Comparison of ENCODE assay signal across 7 mouse cellular contexts in genomic region chr7:123123665-123124298, GRCm38 (mm10). TPM values are rescaled to one million over a fixed set of nuclear protein-coding genes. Genes with fewer than 3 reads are reported as not detected.
DNase-seq lines count a peak whose midpoint lies in the region; ATAC-seq lines count a peak whose summit lies in the region.

Gene Tnrc6a, plus strand, starts transcription at chr7:123123885.

- under 1% methylated on average over 54 of the region's 55 CpGs for WGBS in embryonic facial prominence, embryonic 10.5 days
- under 1% methylated on average over 44 of the region's 55 CpGs for WGBS in limb, embryonic 10.5 days
- under 1% methylated on average over 55 of the region's 55 CpGs for WGBS in midbrain, embryonic 13.5 days

- peaks cover 22% of the 10 kb centered on the region for H3K36me3 ChIP-seq in embryonic facial prominence, embryonic 10.5 days (replicated peaks)
- H3K36me3 ChIP-seq in limb, embryonic 10.5 days, result peaks cover 27% of the 10 kb centered on the region
- H3K36me3 ChIP-seq in midbrain, embryonic 13.5 days, result peaks cover 11% of the 10 kb centered on the region

- peak within 1 kb of the TSS; percentile 99 for H3K4me3 ChIP-seq in embryonic facial prominence, embryonic 10.5 days
- H3K4me3 ChIP-seq in limb, embryonic 10.5 days, result peak within 1 kb of the TSS; percentile 98
- peak within 1 kb of the TSS; percentile 97 for H3K4me3 ChIP-seq in midbrain, embryonic 13.5 days (replicated peaks)

- peak; percentile 97 for DNase-seq in adrenal gland, postnatal 10 days
- peak; percentile 96 for DNase-seq in embryonic facial prominence, embryonic 10.5 days (ENCODE audit: low spot score)
- peak; percentile 95 for DNase-seq in kidney, adult 11 months
- DNase-seq in limb, embryonic 10.5 days (ENCODE audit: low spot score), result peak; percentile 97
- DNase-seq in spleen, adult 12 weeks (ENCODE audit: low spot score), result peak; percentile 89

- H3K27ac ChIP-seq in embryonic facial prominence, embryonic 10.5 days (replicated peaks), result peak within 1 kb of the TSS; percentile 100
- H3K27ac ChIP-seq in limb, embryonic 10.5 days, result peak within 1 kb of the TSS; percentile 100
- H3K27ac ChIP-seq in midbrain, embryonic 13.5 days, result peak within 1 kb of the TSS; percentile 98

- H3K4me2 ChIP-seq in midbrain, embryonic 13.5 days (replicated peaks), result peak within 1 kb of the TSS; percentile 63

- H3K4me1 ChIP-seq in embryonic facial prominence, embryonic 10.5 days, result peaks cover 22% of the 10 kb centered on the region
- peaks cover 9% of the 10 kb centered on the region; the same call in 1 of the 2 replicates for H3K4me1 ChIP-seq in limb, embryonic 10.5 days
- peaks cover 35% of the 10 kb centered on the region for H3K4me1 ChIP-seq in midbrain, embryonic 13.5 days (replicated peaks)

- ATAC-seq in granulocyte monocyte progenitor cell, adult 5-6 weeks (replicated peaks; ENCODE audit: poor library complexity, severe bottlenecking), result peak; percentile 96
- peak; percentile 96 for ATAC-seq in midbrain, embryonic 13.5 days

- H3K9me3 ChIP-seq in embryonic facial prominence, embryonic 10.5 days, result no peaks in the 10 kb centered on the region
- H3K9me3 ChIP-seq in limb, embryonic 10.5 days (replicated peaks), result no peaks in the 10 kb centered on the region
- H3K9me3 ChIP-seq in midbrain, embryonic 13.5 days, result no peaks in the 10 kb centered on the region

- H3K9ac ChIP-seq in midbrain, embryonic 13.5 days (replicated peaks), result peak within 1 kb of the TSS; percentile 97

- H3K27me3 ChIP-seq in embryonic facial prominence, embryonic 10.5 days (replicated peaks; ENCODE audit: low read depth, poor library complexity, severe bottlenecking), result no peaks in the 10 kb centered on the region
- no peaks in the 10 kb centered on the region for H3K27me3 ChIP-seq in limb, embryonic 10.5 days (ENCODE audit: low read depth, poor library complexity, severe bottlenecking)
- H3K27me3 ChIP-seq in midbrain, embryonic 13.5 days, result no peaks in the 10 kb centered on the region

RNA-seq across cellular contexts. Expression of gene Tnrc6a, which starts in this region (rescaled TPM):
- 10 to 100 TPM; 32.9 to 57.8 TPM for total RNA-seq in adrenal gland, postnatal 10 days (2021)
- 60.6 and 61.5 TPM in 2 replicates for polyA plus RNA-seq in embryonic facial prominence, embryonic 10.5 days (2016; fragmentation: Nextera tagmentation; extraction: Ambion mirVana)
- 26.8 and 33.8 TPM in 2 replicates for total RNA-seq in granulocyte monocyte progenitor cell, adult 5-6 weeks (2014; fragmentation: Nextera tagmentation)
- 24.9 and 31.8 TPM in 2 replicates for total RNA-seq in granulocyte monocyte progenitor cell, adult 5-6 weeks (2017)
- 59.1 and 75.9 TPM in 2 replicates for polyA plus RNA-seq in limb, embryonic 10.5 days (2016; fragmentation: Nextera tagmentation; extraction: Ambion mirVana)
- 57.0 and 62.1 TPM in 2 replicates for polyA plus RNA-seq in midbrain, embryonic 13.5 days (2015; fragmentation: Nextera tagmentation; extraction: Ambion mirVana)

Comparison
In these comparisons a context has a peak if more than half of its experiments do, and no peak if none do; other contexts are left out.
1. Peak in every context shown above with its lines: DNase-seq, ATAC-seq, H3K4me3 ChIP-seq and H3K27ac ChIP-seq.